Mouse (Mus musculus): ENCODE measurements around the gene Pik3c2a.

DNA sequence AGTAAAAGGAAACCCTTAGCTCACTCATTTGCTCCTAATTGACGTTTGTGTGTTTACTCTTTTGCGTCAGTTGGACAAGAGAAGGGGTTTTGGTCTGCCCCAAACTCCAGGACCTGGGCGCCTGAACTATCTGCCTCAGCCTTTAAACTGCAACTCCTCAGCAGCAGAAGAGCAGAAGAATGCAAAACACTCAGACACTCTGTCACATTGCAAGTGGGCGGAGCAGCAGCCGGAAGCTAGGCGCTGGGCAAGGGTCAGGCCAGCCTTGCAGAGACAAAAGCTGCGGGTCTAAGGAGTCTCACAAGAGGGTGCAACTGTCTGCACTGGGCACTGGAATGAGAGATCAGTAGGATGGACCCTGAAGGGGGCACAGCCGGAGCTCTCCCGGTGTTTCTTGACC, 133.8 kb downstream of the Pik3c2a start:
- peak; percentile 39; the same call in 1 of the 2 replicates for TF ChIP-seq TCF12 (IDR thresholded peaks at IDR 0.05; ENCODE audit: low read depth, low read length)
- 0 out of 2 replicates have a peak, but pooled peaks have one; percentile 21 for TF ChIP-seq TBP (IDR thresholded peaks at IDR 0.05; ENCODE audit: low read depth, low read length)
- TF ChIP-seq NRF1 (IDR thresholded peaks at IDR 0.05; ENCODE audit: insufficient read depth, low read depth, low read length, poor library complexity, severe bottlenecking): no peak
- no peak for TF ChIP-seq CHD1 (IDR thresholded peaks at IDR 0.05; ENCODE audit: low read depth, low read length)
- no peak for TF ChIP-seq CTCF (IDR thresholded peaks at IDR 0.05 in 2 of 3, conservative IDR thresholded peaks at IDR 0.05 in 1 of 3; ENCODE audit: control insufficient read depth in 1 of 3, insufficient read depth in 1 of 3, low read depth in 2 of 3, low read length in 3 of 3, poor library complexity in 1 of 3, severe bottlenecking in 1 of 3)
- TF ChIP-seq POLR2A (IDR thresholded peaks at IDR 0.05; ENCODE audit: control insufficient read depth in 1 of 2, insufficient read depth in 1 of 2, low read depth in 1 of 2, low read length in 2 of 2, poor library complexity in 1 of 2): peak in 1 of 2 experiments; percentile 62; a peak in 2 of 4 replicates
- 0 out of 2 replicates have a peak, but pooled peaks have one; percentile 35 for TF ChIP-seq MAX (IDR thresholded peaks at IDR 0.05; ENCODE audit: low read length)
- 0 out of 2 replicates have a peak, but pooled peaks have one; percentile 39 for TF ChIP-seq USF1 (IDR thresholded peaks at IDR 0.05; ENCODE audit: low read depth, low read length)
- TF ChIP-seq RCOR1 (IDR thresholded peaks at IDR 0.05; ENCODE audit: low read depth, low read length): no peak
- TF ChIP-seq KAT2A (conservative IDR thresholded peaks at IDR 0.05; ENCODE audit: low read depth, low read length): no peak
